Mouse (Mus musculus): ENCODE data around the gene Tgif1. TPM values are rescaled to one million over a fixed set of nuclear protein-coding genes. Genes with fewer than 3 reads are reported as not detected.
A peak's percentile ranks its signal among the peaks of the same experiment; 100 is the strongest.

Gene Tgif1
- polyA plus RNA-seq, 1 experiment from 2014 or later: 95.5 TPM

DNA sequence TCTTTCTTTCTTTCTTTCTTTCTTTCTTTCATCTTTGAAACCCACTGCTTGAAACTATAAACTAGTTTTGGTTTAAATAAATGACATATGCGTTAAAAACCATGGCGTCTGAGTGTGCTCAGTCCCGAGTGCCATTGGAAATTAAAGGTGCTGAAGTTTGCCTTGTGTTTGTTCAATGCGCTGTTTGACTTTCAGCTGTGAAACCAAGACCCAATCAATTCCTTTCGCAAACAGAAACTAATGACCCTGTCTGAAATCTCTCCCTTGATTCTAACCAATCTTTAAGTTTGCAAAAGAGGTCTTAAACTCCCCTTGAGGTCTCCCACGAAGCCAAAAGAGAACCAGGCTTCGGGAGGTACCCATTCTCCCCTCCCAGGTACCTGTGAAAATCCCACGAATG is 30.3 kb downstream of the Tgif1 start:
- no peak overlapping the region for H3K4me2 ChIP-seq
- no peaks in the 10 kb centered on the region for H3K9me3 ChIP-seq
- ATAC-seq (ENCODE audit: insufficient number of reproducible peaks, insufficient read depth, low FRiP score, low TSS enrichment, low read depth): no peak
- peaks cover 16% of the 10 kb centered on the region for H3K27me3 ChIP-seq
- H3K4me1 ChIP-seq: peaks cover 4% of the 10 kb centered on the region; the same call in 1 of the 2 replicates
- 81% methylated on average over 8 of the region's 8 CpGs for WGBS
- no peaks in the 10 kb centered on the region for H3K36me3 ChIP-seq
- no peak overlapping the region for H3K9ac ChIP-seq
- H3K27ac ChIP-seq: no peak overlapping the region
- no peak overlapping the region for H3K4me3 ChIP-seq

GRCm38 (mm10) chr17:70817862-70818451 is 35.4 kb downstream of the Tgif1 start:
- peak overlapping the region; percentile 74 for H3K9ac ChIP-seq
- peaks cover 8% of the 10 kb centered on the region; the same call in 1 of the 2 replicates for H3K4me1 ChIP-seq
- 3% methylated on average over 47 of the region's 51 CpGs for WGBS
- H3K4me2 ChIP-seq: peak overlapping the region; percentile 92
- H3K9me3 ChIP-seq: no peaks in the 10 kb centered on the region
- peaks cover 39% of the 10 kb centered on the region for H3K27me3 ChIP-seq
- no peaks in the 10 kb centered on the region for H3K36me3 ChIP-seq
- 0 out of 2 replicates have a peak, but pooled peaks have one; percentile 26 for ATAC-seq (ENCODE audit: insufficient number of reproducible peaks, insufficient read depth, low FRiP score, low TSS enrichment, low read depth)
- no peak overlapping the region for H3K27ac ChIP-seq
- peak overlapping the region; percentile 57 for H3K4me3 ChIP-seq

DNA sequence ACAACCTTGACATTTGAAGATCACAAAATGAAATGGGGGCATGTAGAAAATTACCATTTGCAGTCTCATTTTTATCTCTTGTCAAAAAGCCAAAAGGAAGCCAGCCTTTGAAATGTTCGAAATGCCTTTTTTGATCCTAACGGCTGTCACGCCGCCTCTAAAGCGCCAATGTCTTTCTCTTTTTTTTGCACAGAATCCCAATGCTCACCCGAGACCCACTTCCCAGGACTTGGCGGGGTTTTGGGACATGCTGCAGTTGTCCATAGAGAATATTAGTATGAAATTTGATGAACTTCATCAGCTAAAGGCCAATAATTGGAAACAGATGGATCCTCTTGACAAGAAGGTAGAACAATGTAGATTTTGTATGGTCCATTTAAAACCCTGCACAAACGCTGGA is 38.3 kb downstream of the Tgif1 start:
- no peaks in the 10 kb centered on the region for H3K36me3 ChIP-seq
- peaks cover 38% of the 10 kb centered on the region for H3K27me3 ChIP-seq
- no peak overlapping the region for H3K9ac ChIP-seq
- no peak overlapping the region for H3K27ac ChIP-seq
- H3K4me2 ChIP-seq: no peak overlapping the region
- 53% methylated on average over 8 of the region's 8 CpGs for WGBS
- H3K4me1 ChIP-seq: peaks cover 8% of the 10 kb centered on the region; the same call in 1 of the 2 replicates
- no peak overlapping the region for H3K4me3 ChIP-seq
- H3K9me3 ChIP-seq: no peaks in the 10 kb centered on the region
- no peak for ATAC-seq (ENCODE audit: insufficient number of reproducible peaks, insufficient read depth, low FRiP score, low TSS enrichment, low read depth)

- Histone ChIP-seq H3K9ac (no peak overlapping the region), H3K27ac (no peak overlapping the region), H3K4me3 (no peak overlapping the region), H3K4me1 (peaks cover 12% of the 10 kb centered on the region), H3K27me3 (0 out of 2 replicates have a peak, but pooled peaks cover 1% of the 10 kb centered on the region), H3K36me3 (no peaks in the 10 kb centered on the region), H3K9me3 (no peaks in the 10 kb centered on the region), H3K4me2 (no peak overlapping the region)
- WGBS: 73% methylated on average over 5 of the region's 5 CpGs
- no peak for ATAC-seq (ENCODE audit: insufficient number of reproducible peaks, insufficient read depth, low FRiP score, low TSS enrichment, low read depth)
These were observed 42.6 kb downstream of the Tgif1 start for GRCm38 (mm10) chr17:70810795-70811194.

DNA sequence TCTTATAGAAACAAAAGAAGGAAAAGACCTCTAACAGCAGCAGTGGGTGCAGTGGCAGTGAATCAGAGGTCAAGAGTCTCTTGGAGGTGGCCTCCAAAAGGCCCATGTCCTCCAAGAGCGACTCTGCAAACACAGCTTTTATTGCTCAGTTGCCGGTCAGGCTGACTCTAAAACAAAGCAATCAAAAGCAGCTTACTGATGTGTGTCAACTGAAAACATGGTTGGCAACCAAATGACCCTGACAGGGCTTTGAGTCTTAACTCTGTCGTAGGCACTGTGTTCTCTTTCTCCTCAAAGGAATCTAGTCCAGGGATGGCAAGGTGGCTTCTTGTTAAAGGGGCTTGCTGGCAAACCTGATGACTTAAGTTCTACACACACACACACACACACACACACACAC is 43.6 kb downstream of the Tgif1 start:
- Histone ChIP-seq H3K4me1 (peaks cover 12% of the 10 kb centered on the region), H3K9ac (no peak overlapping the region), H3K9me3 (no peaks in the 10 kb centered on the region), H3K27ac (no peak overlapping the region), H3K36me3 (no peaks in the 10 kb centered on the region), H3K4me3 (no peak overlapping the region), H3K27me3 (no peaks in the 10 kb centered on the region), H3K4me2 (no peak overlapping the region)
- ATAC-seq (ENCODE audit: insufficient number of reproducible peaks, insufficient read depth, low FRiP score, low TSS enrichment, low read depth): no peak
- 58% methylated on average over 3 of the region's 3 CpGs for WGBS

DNA sequence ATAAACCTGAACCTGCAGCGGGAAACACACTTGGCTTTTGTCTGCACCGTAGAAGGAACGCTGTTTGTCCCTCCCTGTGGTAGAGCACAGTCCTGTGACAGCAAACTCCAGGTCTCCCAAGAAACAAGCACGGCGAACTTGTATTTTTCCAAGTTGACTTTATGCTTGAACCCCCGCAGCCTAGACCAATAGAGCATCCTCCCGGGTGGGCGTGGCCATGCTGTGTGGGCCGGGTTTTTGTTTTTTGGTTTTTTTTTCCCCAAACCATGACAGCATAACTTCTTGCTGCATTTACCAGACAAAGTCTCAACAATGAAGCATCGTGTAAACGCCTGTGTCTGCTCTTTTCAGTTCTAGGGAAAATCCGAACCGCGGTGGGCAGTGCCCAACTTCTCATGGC is 44.5 kb downstream of the Tgif1 start:
- Histone ChIP-seq H3K27me3 (no peaks in the 10 kb centered on the region), H3K36me3 (no peaks in the 10 kb centered on the region), H3K27ac (no peak overlapping the region), H3K4me1 (peaks cover 12% of the 10 kb centered on the region), H3K4me2 (peak overlapping the region; percentile 41), H3K9ac (0 out of 2 replicates have a peak overlapping the region, but pooled peaks have one; percentile 2), H3K9me3 (no peaks in the 10 kb centered on the region), H3K4me3 (0 out of 2 replicates have a peak overlapping the region, but pooled peaks have one; percentile 7)
- ATAC-seq (ENCODE audit: insufficient number of reproducible peaks, insufficient read depth, low FRiP score, low TSS enrichment, low read depth): no peak
- WGBS: 37% methylated on average over 14 of the region's 14 CpGs

DNA sequence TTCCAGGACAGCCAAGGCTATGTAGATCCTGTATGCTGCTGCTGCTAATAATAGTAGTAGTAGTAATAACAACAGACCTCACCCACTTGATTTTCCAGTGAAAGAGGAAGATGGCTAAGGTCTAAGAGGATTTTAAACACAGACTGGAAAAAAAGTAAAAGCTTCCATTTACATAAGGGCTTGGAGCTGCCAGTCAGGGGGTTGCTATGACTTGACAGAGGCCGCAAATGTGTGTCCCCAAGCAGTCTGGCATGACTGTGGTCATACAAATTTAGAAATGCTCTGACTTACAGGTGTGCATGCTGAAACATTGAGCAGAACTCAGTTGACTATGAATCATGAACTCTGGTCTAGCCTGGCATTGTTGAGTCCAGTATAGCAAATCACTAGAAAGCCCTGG is 45.5 kb downstream of the Tgif1 start:
- H3K27me3 ChIP-seq: no peaks in the 10 kb centered on the region
- H3K4me3 ChIP-seq: no peak overlapping the region
- H3K9me3 ChIP-seq: no peaks in the 10 kb centered on the region
- H3K9ac ChIP-seq: no peak overlapping the region
- peaks cover 12% of the 10 kb centered on the region for H3K4me1 ChIP-seq
- no peak for ATAC-seq (ENCODE audit: insufficient number of reproducible peaks, insufficient read depth, low FRiP score, low TSS enrichment, low read depth)
- H3K36me3 ChIP-seq: no peaks in the 10 kb centered on the region
- 93% methylated on average over 1 of the region's 1 CpGs for WGBS
- no peak overlapping the region for H3K27ac ChIP-seq
- H3K4me2 ChIP-seq: no peak overlapping the region

GRCm38 (mm10) chr17:70806600-70806999 is 46.7 kb downstream of the Tgif1 start:
- no peaks in the 10 kb centered on the region for H3K9me3 ChIP-seq
- no peak overlapping the region for H3K4me3 ChIP-seq
- no peak overlapping the region for H3K4me2 ChIP-seq
- no peak overlapping the region for H3K9ac ChIP-seq
- H3K36me3 ChIP-seq: no peaks in the 10 kb centered on the region
- H3K4me1 ChIP-seq: peaks cover 19% of the 10 kb centered on the region
- 96% methylated on average over 2 of the region's 2 CpGs for WGBS
- no peak overlapping the region for H3K27ac ChIP-seq
- ATAC-seq (ENCODE audit: insufficient number of reproducible peaks, insufficient read depth, low FRiP score, low TSS enrichment, low read depth): no peak
- H3K27me3 ChIP-seq: no peaks in the 10 kb centered on the region

- H3K4me1 ChIP-seq: peaks cover 25% of the 10 kb centered on the region
- H3K4me2 ChIP-seq: no peak overlapping the region
- H3K9me3 ChIP-seq: no peaks in the 10 kb centered on the region
- ATAC-seq (ENCODE audit: insufficient number of reproducible peaks, insufficient read depth, low FRiP score, low TSS enrichment, low read depth): no peak
- no peak overlapping the region for H3K4me3 ChIP-seq
- WGBS: 94% methylated on average over 9 of the region's 9 CpGs
- no peak overlapping the region for H3K9ac ChIP-seq
- no peaks in the 10 kb centered on the region for H3K27me3 ChIP-seq
- no peak overlapping the region for H3K27ac ChIP-seq
- H3K36me3 ChIP-seq: no peaks in the 10 kb centered on the region
These were observed 47.5 kb downstream of the Tgif1 start for GRCm38 (mm10) chr17:70805866-70806265.

GRCm38 (mm10) chr17:70802022-70802421 is 51.3 kb downstream of the Tgif1 start:
- no peaks in the 10 kb centered on the region for H3K27me3 ChIP-seq
- no peak overlapping the region for H3K4me3 ChIP-seq
- H3K9me3 ChIP-seq: no peaks in the 10 kb centered on the region
- H3K4me1 ChIP-seq: peaks cover 14% of the 10 kb centered on the region
- H3K9ac ChIP-seq: no peak overlapping the region
- H3K27ac ChIP-seq: no peak overlapping the region
- peak overlapping the region; percentile 22 for H3K4me2 ChIP-seq
- no peak for ATAC-seq (ENCODE audit: insufficient number of reproducible peaks, insufficient read depth, low FRiP score, low TSS enrichment, low read depth)
- no peaks in the 10 kb centered on the region for H3K36me3 ChIP-seq
- WGBS: 36% methylated on average over 14 of the region's 14 CpGs

- no peaks in the 10 kb centered on the region for H3K36me3 ChIP-seq
- no peaks in the 10 kb centered on the region for H3K27me3 ChIP-seq
- 74% methylated on average over 4 of the region's 4 CpGs for WGBS
- no peak overlapping the region for H3K4me3 ChIP-seq
- no peak overlapping the region for H3K27ac ChIP-seq
- no peaks in the 10 kb centered on the region for H3K9me3 ChIP-seq
- H3K4me1 ChIP-seq: peaks cover 24% of the 10 kb centered on the region
- no peak overlapping the region for H3K4me2 ChIP-seq
- no peak overlapping the region for H3K9ac ChIP-seq
- ATAC-seq (ENCODE audit: insufficient number of reproducible peaks, insufficient read depth, low FRiP score, low TSS enrichment, low read depth): no peak
These were observed 54.1 kb downstream of the Tgif1 start for GRCm38 (mm10) chr17:70799266-70799665.

DNA sequence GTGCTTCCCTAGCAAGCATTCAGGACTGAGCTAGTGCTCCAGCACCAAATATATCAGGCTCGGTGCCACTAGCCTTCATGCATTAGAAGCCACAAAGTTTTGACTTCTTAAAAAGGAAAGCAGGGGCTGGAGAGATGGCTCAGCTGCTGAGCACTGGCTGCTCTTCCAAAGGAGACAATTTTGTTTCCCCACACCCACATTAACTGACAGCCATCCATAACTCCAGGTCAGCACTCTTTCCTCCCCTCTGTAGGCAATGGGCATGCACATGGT is 55.6 kb downstream of the Tgif1 start:
- Histone ChIP-seq H3K4me2 (no peak overlapping the region), H3K4me1 (peaks cover 31% of the 10 kb centered on the region), H3K36me3 (no peaks in the 10 kb centered on the region), H3K27me3 (no peaks in the 10 kb centered on the region), H3K27ac (no peak overlapping the region), H3K4me3 (no peak overlapping the region), H3K9ac (no peak overlapping the region), H3K9me3 (no peaks in the 10 kb centered on the region)
- no peak for ATAC-seq (ENCODE audit: insufficient number of reproducible peaks, insufficient read depth, low FRiP score, low TSS enrichment, low read depth)
- WGBS: 86% methylated on average over 1 of the region's 1 CpGs

Data from embryonic facial prominence, embryonic 13.5 days (tissue).